In genomic region chr3:135597014-135597413, GRCm38 (mm10) we compare ENCODE assay signal across 9 mouse cellular contexts.
DNase-seq lines count a peak whose midpoint lies in the region; ATAC-seq and TF ChIP-seq lines count a peak whose summit lies in the region.
"Had no signal": no experiment of that assay in that cellular context is flagged by ENCODE, and none has a peak within 500 bp of the region (broad histone marks: within the 10 kb centered on the region; RNA-seq: fewer than 3 reads in every experiment).

No protein-coding gene starts in this region.

- H3K4me3 ChIP-seq in hindbrain, embryonic 10.5 days = no peak overlapping the region
- H3K4me3 ChIP-seq in hindbrain, embryonic 16.5 days (ENCODE audit: low read length) = no peak overlapping the region
- no peak overlapping the region for H3K4me3 ChIP-seq in intestine, postnatal 0 days (ENCODE audit: low read depth, low read length)
- H3K4me3 ChIP-seq: limb, embryonic 13.5 days had no signal

- H3K27me3 ChIP-seq in hindbrain, embryonic 10.5 days (ENCODE audit: insufficient read depth, poor library complexity, severe bottlenecking) = no peaks in the 10 kb centered on the region
- no peaks in the 10 kb centered on the region for H3K27me3 ChIP-seq in hindbrain, embryonic 16.5 days (replicated peaks; ENCODE audit: control insufficient read depth, insufficient read depth, low read length)
- no peaks in the 10 kb centered on the region for H3K27me3 ChIP-seq in intestine, postnatal 0 days (replicated peaks; ENCODE audit: control insufficient read depth, insufficient read depth, low read length)
- H3K27me3 ChIP-seq: limb, embryonic 13.5 days had no signal

- no peak for DNase-seq in hindbrain, embryonic 10.5 days (ENCODE audit: low spot score)
- DNase-seq in lung, postnatal 14 days = peak; percentile 37
- no peak for DNase-seq in thymus, postnatal 0 days (ENCODE audit: low spot score)
- DNase-seq in testis, postnatal 10 days (ENCODE audit: low spot score) = no peak
- no peak for DNase-seq in layer of hippocampus, postnatal 10 days (ENCODE audit: low spot score in 2 of 2)

- H3K4me1 ChIP-seq in hindbrain, embryonic 10.5 days (replicated peaks) = no peaks in the 10 kb centered on the region
- H3K4me1 ChIP-seq in hindbrain, embryonic 16.5 days (ENCODE audit: control insufficient read depth, insufficient read depth, low read depth, low read length) = no peaks in the 10 kb centered on the region
- H3K4me1 ChIP-seq in intestine, postnatal 0 days (replicated peaks; ENCODE audit: control insufficient read depth, insufficient read depth, low read length) = no peaks in the 10 kb centered on the region

- H3K9ac ChIP-seq in hindbrain, embryonic 16.5 days (ENCODE audit: low read depth, low read length) = no peak overlapping the region
- H3K9ac ChIP-seq in intestine, postnatal 0 days (ENCODE audit: low read depth, low read length) = no peak overlapping the region
- H3K9ac ChIP-seq: limb, embryonic 13.5 days had no signal

- H3K4me2 ChIP-seq in hindbrain, embryonic 16.5 days (ENCODE audit: low read length) = no peak overlapping the region
- no peak overlapping the region for H3K4me2 ChIP-seq in intestine, postnatal 0 days (replicated peaks; ENCODE audit: low read depth)
- H3K4me2 ChIP-seq: limb, embryonic 13.5 days had no signal

- H3K36me3 ChIP-seq in hindbrain, embryonic 10.5 days = peaks cover 49% of the 10 kb centered on the region
- peaks cover 12% of the 10 kb centered on the region for H3K36me3 ChIP-seq in hindbrain, embryonic 16.5 days (ENCODE audit: control insufficient read depth, insufficient read depth, low read length)
- H3K36me3 ChIP-seq in intestine, postnatal 0 days (ENCODE audit: control insufficient read depth, insufficient read depth) = peaks cover 56% of the 10 kb centered on the region

- peak overlapping the region; percentile 1; the same call in 1 of the 2 replicates for H3K27ac ChIP-seq in hindbrain, embryonic 10.5 days
- H3K27ac ChIP-seq in hindbrain, embryonic 16.5 days (ENCODE audit: low read depth, low read length) = no peak overlapping the region
- H3K27ac ChIP-seq in intestine, postnatal 0 days (ENCODE audit: low read depth, low read length) = 0 out of 2 replicates have a peak overlapping the region, but pooled peaks have one; percentile 8
- H3K27ac ChIP-seq: limb, embryonic 13.5 days had no signal

- WGBS in hindbrain, embryonic 10.5 days = 57% methylated on average over 4 of the region's 4 CpGs
- WGBS in hindbrain, embryonic 16.5 days = 73% methylated on average over 4 of the region's 4 CpGs
- 69% methylated on average over 4 of the region's 4 CpGs for whole genome bisulfite sequencing in intestine, postnatal 0 days

- no peak for TF ChIP-seq CTCF in intestine, postnatal 0 days (IDR thresholded peaks at IDR 0.05; ENCODE audit: low read depth)

- no peaks in the 10 kb centered on the region for H3K9me3 ChIP-seq in hindbrain, embryonic 10.5 days
- H3K9me3 ChIP-seq in hindbrain, embryonic 16.5 days (ENCODE audit: control insufficient read depth, low read length) = no peaks in the 10 kb centered on the region
- H3K9me3 ChIP-seq in intestine, postnatal 0 days (ENCODE audit: control insufficient read depth) = no peaks in the 10 kb centered on the region
- H3K9me3 ChIP-seq: limb, embryonic 13.5 days had no signal

- no peak for ATAC-seq in hindbrain, embryonic 16.5 days
- ATAC-seq in common myeloid progenitor, adult 5-6 weeks (replicated peaks; ENCODE audit: low read depth, poor library complexity, severe bottlenecking) = peak; percentile 84
- no peak for ATAC-seq in intestine, postnatal 0 days
